Mouse (Mus musculus) liver, adult 2 months (tissue): ENCODE data around the gene Mylk3. TPM values are rescaled to one million over a fixed set of nuclear protein-coding genes. Genes with fewer than 3 reads are reported as not detected.

ENCODE experiments used
- DNase-seq: peaks from one replicate; pipeline ENCODE4 v3.0.0-alpha.2; 2011; ENCODE audit warnings: low read depth, low spot score; ENCODE audit errors: extremely low read depth
- H3K27ac ChIP-seq: fragments of 200-500 bp; replicated peaks from 2 replicates; pipeline ENCODE4 v1.5.1; 2012; ENCODE audit warnings: low read depth, mild to moderate bottlenecking, control low read depth, inconsistent platforms, low read length; ENCODE audit not compliant: insufficient read depth
- H3K27me3 ChIP-seq: fragments of 200-500 bp; 2 replicates; pipeline ENCODE4 v1.6.1; 2012; ENCODE audit warnings: mild to moderate bottlenecking, moderate library complexity, low read length, inconsistent platforms; ENCODE audit not compliant: control insufficient read depth, insufficient read depth
- H3K36me3 ChIP-seq: fragments of 200-500 bp; 2 replicates; pipeline ENCODE4 v1.6.1; 2012; ENCODE audit warnings: low read length, inconsistent platforms; ENCODE audit not compliant: control insufficient read depth, insufficient read depth
- H3K4me1 ChIP-seq: fragments of 200-500 bp; 2 replicates; pipeline ENCODE4 v1.6.1; 2011; ENCODE audit warnings: low read length; ENCODE audit not compliant: control insufficient read depth, insufficient read depth
- H3K4me3 ChIP-seq: fragments of 200-500 bp; 2 replicates; pipeline ENCODE4 v1.5.1; 2011; ENCODE audit warnings: low read depth, mild to moderate bottlenecking, control low read depth, low read length, moderate library complexity; ENCODE audit not compliant: insufficient read depth
- H3K79me2 ChIP-seq: fragments of 200-500 bp; 2 replicates; pipeline ENCODE4 v1.6.1; 2012; ENCODE audit warnings: inconsistent platforms, mild to moderate bottlenecking, low read length, moderate library complexity; ENCODE audit not compliant: control insufficient read depth, insufficient read depth
- H3K9ac ChIP-seq: fragments of 200-500 bp; 2 replicates; pipeline ENCODE4 v1.6.1; 2012; ENCODE audit warnings: low read depth, mild to moderate bottlenecking, control low read depth, inconsistent platforms, low read length
- CTCF ChIP-seq: fragments of 200-500 bp; IDR thresholded peaks from 2 replicates; pipeline ENCODE4 v1.5.1; 2011; ENCODE audit warnings: low read depth, low read length, control low read depth
- POLR2A ChIP-seq: fragments of 200-500 bp; IDR thresholded peaks from 2 replicates; pipeline ENCODE4 v1.6.1; 2011; ENCODE audit warnings: low read length, control low read depth; ENCODE audit not compliant: insufficient read depth; ENCODE audit errors: extremely low read depth
- WGBS: fragments of 180-500 bp; shearing (Covaris S2); methylation state at CpG from one replicate; pipeline ENCODE4 v1.1.7; 2018; 5-methylcytosine and 5-hydroxymethylcytosine counted together
- polyA plus RNA-seq: library from polyadenylated mRNA; depleted of rRNA; stranded (reverse); fragments of >200 nt; gene quantifications from 2 replicates; pipeline ENCODE4 v1.2.3, GENCODE M21; 2012; rRNA removed
- total RNA-seq: library from RNA; depleted of rRNA; stranded (reverse); fragments of >200 nt; gene quantifications from 2 replicates; pipeline ENCODE4 v1.2.3, GENCODE M21; 2014; rRNA removed

Mylk3 gene
- total and polyA plus RNA-seq, 2 experiments, result 0.20 to 0.55 TPM

- H3K36me3 ChIP-seq, result peaks cover 6% of the 10 kb centered on the region; the same call in 1 of the 2 replicates
- H3K4me1 ChIP-seq, result peaks cover 5% of the 10 kb centered on the region
- TF ChIP-seq CTCF (no peak), POLR2A (no peak)
- peaks cover 13% of the 10 kb centered on the region for H3K79me2 ChIP-seq
- DNase-seq, result peak; percentile 27
- H3K9ac ChIP-seq, result peak overlapping the region; percentile 95
- peak overlapping the region; percentile 96 for H3K4me3 ChIP-seq
- no peaks in the 10 kb centered on the region for H3K27me3 ChIP-seq
- WGBS, result under 1% methylated on average over 53 of the region's 53 CpGs
- peak overlapping the region; percentile 44 for H3K27ac ChIP-seq
Measured at GRCm38 (mm10) chr8:85298600-85299433, 87.3 kb downstream of the Mylk3 start.

GRCm38 (mm10) chr8:85286846-85287245, 99.3 kb downstream of the Mylk3 start:
- 98% methylated on average over 1 of the region's 1 CpGs for WGBS
- TF ChIP-seq CTCF (no peak), POLR2A (no peak)
- Histone ChIP-seq H3K9ac (no peak overlapping the region), H3K27me3 (no peaks in the 10 kb centered on the region), H3K4me1 (no peaks in the 10 kb centered on the region), H3K36me3 (peaks cover 51% of the 10 kb centered on the region), H3K27ac (no peak overlapping the region), H3K4me3 (no peak overlapping the region), H3K79me2 (peaks cover 2% of the 10 kb centered on the region; the same call in 1 of the 2 replicates)
- DNase-seq, result no peak

Other genes with a start within 250 kb of the Mylk3 start
- gene Cks1brt, start 234.4 kb downstream of the Mylk3 start, total RNA-seq, result not detected in 2 replicates
- not detected in 2 replicates for gene Cks1brt, start 234.4 kb downstream of the Mylk3 start, polyA plus RNA-seq
- gene Olfr371, start 160.4 kb downstream of the Mylk3 start, total RNA-seq, result not detected in 2 replicates
- not detected in 2 replicates for gene Olfr371, start 160.4 kb downstream of the Mylk3 start, polyA plus RNA-seq
- 7.5 and 7.6 TPM in 2 replicates for gene Orc6, start 86.7 kb downstream of the Mylk3 start, total RNA-seq
- gene Orc6, start 86.7 kb downstream of the Mylk3 start, polyA plus RNA-seq, result 2.4 and 3.2 TPM in 2 replicates
- gene Vps35, start 86.5 kb downstream of the Mylk3 start, total RNA-seq, result 81.3 and 88.0 TPM in 2 replicates
- 9.3 and 10.7 TPM in 2 replicates for gene Vps35, start 86.5 kb downstream of the Mylk3 start, polyA plus RNA-seq
- 6.2 and 8.6 TPM in 2 replicates for gene 4921524J17Rik, start 46.5 kb upstream of the Mylk3 start, total RNA-seq
- 2.9 TPM in 2 replicates for gene 4921524J17Rik, start 46.5 kb upstream of the Mylk3 start, polyA plus RNA-seq
- gene Gpt2, start 106.2 kb upstream of the Mylk3 start, total RNA-seq, result 345 and 351 TPM in 2 replicates
- 135 and 180 TPM in 2 replicates for gene Gpt2, start 106.2 kb upstream of the Mylk3 start, polyA plus RNA-seq
- 53.1 and 65.8 TPM in 2 replicates for gene Dnaja2, start 169.0 kb upstream of the Mylk3 start, total RNA-seq
- gene Dnaja2, start 169.0 kb upstream of the Mylk3 start, polyA plus RNA-seq, result 10.4 and 15.3 TPM in 2 replicates